Mouse (Mus musculus) limb, embryonic 13.5 days (tissue): Measurements from ENCODE around the gene Golt1b. TPM values are rescaled to one million over a fixed set of nuclear protein-coding genes. Genes with fewer than 3 reads are reported as not detected.
A peak's percentile ranks its signal among the peaks of the same experiment; 100 is the strongest.

ENCODE experiments used
- ATAC-seq: fragments of 200-750 bp; cut with Nextera tagmentation; 2 replicates; pipeline ENCODE4 v1.8.0; 2017; ENCODE audit warnings: low read depth, moderate number of reproducible peaks, moderate TSS enrichment; ENCODE audit not compliant: low FRiP score
- H3K27ac ChIP-seq: fragments of 300-500 bp; sonication (generic); 2 replicates; pipeline ENCODE4 v1.5.1; 2015; ENCODE audit warnings: inconsistent platforms, mild to moderate bottlenecking, moderate library complexity
- H3K27me3 ChIP-seq: fragments of 300-500 bp; sonication (generic); 2 replicates; pipeline ENCODE4 v1.6.1; 2015; ENCODE audit warnings: mild to moderate bottlenecking, inconsistent platforms
- H3K36me3 ChIP-seq: fragments of 300-500 bp; sonication (generic); 2 replicates; pipeline ENCODE4 v1.6.1; 2015; ENCODE audit warnings: inconsistent platforms, mild to moderate bottlenecking, moderate library complexity
- H3K4me1 ChIP-seq: fragments of 300-500 bp; sonication (generic); 2 replicates; pipeline ENCODE4 v1.6.1; 2015; ENCODE audit warnings: inconsistent platforms
- H3K4me2 ChIP-seq: fragments of 300-500 bp; sonication (generic); replicated peaks from 2 replicates; pipeline ENCODE4 v1.6.1; 2015; ENCODE audit warnings: inconsistent platforms, mild to moderate bottlenecking, moderate library complexity
- H3K4me3 ChIP-seq: fragments of 300-500 bp; sonication (generic); 2 replicates; pipeline ENCODE4 v1.5.1; 2015; ENCODE audit warnings: moderate library complexity, mild to moderate bottlenecking, inconsistent platforms
- H3K9ac ChIP-seq: fragments of 300-500 bp; sonication (generic); 2 replicates; pipeline ENCODE4 v1.6.1; 2015; ENCODE audit warnings: mild to moderate bottlenecking, inconsistent platforms
- H3K9me3 ChIP-seq: fragments of 300-500 bp; sonication (generic); 2 replicates; pipeline ENCODE4 v1.6.1; 2016; ENCODE audit warnings: inconsistent platforms
- WGBS: fragments of 180-500 bp; shearing (Covaris S2); methylation state at CpG from one replicate; pipeline ENCODE4 v1.1.7; 2015; 5-methylcytosine and 5-hydroxymethylcytosine counted together
- polyA plus RNA-seq: library from polyadenylated mRNA; unstranded; fragments of >200 nt; fragmentation: Nextera tagmentation; extraction: Ambion mirVana; gene quantifications from 2 replicates; pipeline ENCODE4 v1.2.1, GENCODE M21; 2015

Golt1b gene
- polyA plus RNA-seq, 1 experiment from 2014 or later: 144 TPM

GRCm38 (mm10) chr6:142389101-142389500 is 2.1 kb downstream of the Golt1b start:
- Histone ChIP-seq H3K4me1 (peaks cover 32% of the 10 kb centered on the region), H3K27me3 (no peaks in the 10 kb centered on the region)
- 89% methylated on average over 2 of the region's 2 CpGs for WGBS

GRCm38 (mm10) chr6:142392312-142392711 is 5.3 kb downstream of the Golt1b start:
- 58% methylated on average over 5 of the region's 5 CpGs for WGBS
- Histone ChIP-seq H3K4me1 (peaks cover 26% of the 10 kb centered on the region), H3K36me3 (peaks cover 38% of the 10 kb centered on the region), H3K9ac (no peak overlapping the region), H3K4me3 (no peak overlapping the region), H3K9me3 (no peaks in the 10 kb centered on the region), H3K4me2 (no peak overlapping the region), H3K27me3 (no peaks in the 10 kb centered on the region), H3K27ac (no peak overlapping the region)
- no peak for ATAC-seq

More at GRCm38 (mm10) chr6:142389101-142389500, 2.1 kb downstream of the Golt1b start:
- Histone ChIP-seq H3K9me3 (no peaks in the 10 kb centered on the region), H3K9ac (0 out of 2 replicates have a peak overlapping the region, but pooled peaks have one; percentile 93), H3K4me2 (no peak overlapping the region; the same call in 1 of the 2 replicates), H3K4me3 (no peak overlapping the region), H3K27ac (no peak overlapping the region), H3K36me3 (peaks cover 13% of the 10 kb centered on the region)
- no peak for ATAC-seq

GRCm38 (mm10) chr6:142394669-142395068 is 7.6 kb downstream of the Golt1b start:
- no peak overlapping the region for H3K4me3 ChIP-seq
- peaks cover 9% of the 10 kb centered on the region; the same call in 1 of the 2 replicates for H3K4me1 ChIP-seq
- no peaks in the 10 kb centered on the region for H3K27me3 ChIP-seq
- H3K9me3 ChIP-seq: no peaks in the 10 kb centered on the region
- no peak for ATAC-seq
- 92% methylated on average over 5 of the region's 5 CpGs for WGBS
- H3K36me3 ChIP-seq: peaks cover 38% of the 10 kb centered on the region
- no peak overlapping the region for H3K27ac ChIP-seq
- no peak overlapping the region for H3K9ac ChIP-seq
- H3K4me2 ChIP-seq: no peak overlapping the region

- no peak for ATAC-seq
These were observed 8.7 kb downstream of the Golt1b start for GRCm38 (mm10) chr6:142395756-142396155.

GRCm38 (mm10) chr6:142411140-142411539 is 24.1 kb downstream of the Golt1b start:
- no peak overlapping the region for H3K27ac ChIP-seq
- no peaks in the 10 kb centered on the region for H3K9me3 ChIP-seq
- H3K27me3 ChIP-seq: peaks cover 40% of the 10 kb centered on the region
- H3K36me3 ChIP-seq: no peaks in the 10 kb centered on the region
- WGBS: 37% methylated on average over 1 of the region's 1 CpGs
- no peak overlapping the region for H3K9ac ChIP-seq
- no peak overlapping the region for H3K4me3 ChIP-seq
- no peak for ATAC-seq
- H3K4me1 ChIP-seq: 0 out of 2 replicates have a peak, but pooled peaks cover 5% of the 10 kb centered on the region
- H3K4me2 ChIP-seq: no peak overlapping the region

More at GRCm38 (mm10) chr6:142395756-142396155, 8.7 kb downstream of the Golt1b start:
- no peak overlapping the region for H3K4me3 ChIP-seq
- H3K4me1 ChIP-seq: peaks cover 9% of the 10 kb centered on the region; the same call in 1 of the 2 replicates
- no peak overlapping the region for H3K4me2 ChIP-seq
- no peaks in the 10 kb centered on the region for H3K9me3 ChIP-seq
- peaks cover 47% of the 10 kb centered on the region for H3K36me3 ChIP-seq
- WGBS: 96% methylated on average over 6 of the region's 6 CpGs
- H3K27ac ChIP-seq: no peak overlapping the region
- no peak overlapping the region for H3K9ac ChIP-seq
- H3K27me3 ChIP-seq: no peaks in the 10 kb centered on the region

- 61% methylated on average over 11 of the region's 11 CpGs for WGBS
- Histone ChIP-seq H3K4me2 (peak within 1 kb of the TSS; percentile 61; the same call in 1 of the 2 replicates), H3K4me3 (peak within 1 kb of the TSS; percentile 37; the same call in 1 of the 2 replicates), H3K27me3 (peaks cover 43% of the 10 kb centered on the region), H3K36me3 (no peaks in the 10 kb centered on the region), H3K9me3 (no peaks in the 10 kb centered on the region), H3K27ac (no peak within 1 kb of the TSS), H3K9ac (no peak within 1 kb of the TSS), H3K4me1 (0 out of 2 replicates have a peak, but pooled peaks cover 5% of the 10 kb centered on the region)
- ATAC-seq: no peak
These were observed 26.0 kb downstream of the Golt1b start, which contains the start of gene Spx for GRCm38 (mm10) chr6:142412906-142413491. TSS of gene Spx (plus strand) at chr6:142413441.

GRCm38 (mm10) chr6:142413845-142414244 is 26.8 kb downstream of the Golt1b start:
- Histone ChIP-seq H3K9ac (no peak overlapping the region), H3K27me3 (peaks cover 43% of the 10 kb centered on the region), H3K9me3 (no peaks in the 10 kb centered on the region), H3K4me3 (no peak overlapping the region), H3K4me1 (0 out of 2 replicates have a peak, but pooled peaks cover 5% of the 10 kb centered on the region), H3K36me3 (peaks cover 4% of the 10 kb centered on the region; the same call in 1 of the 2 replicates), H3K27ac (no peak overlapping the region), H3K4me2 (no peak overlapping the region)
- 10% methylated on average over 12 of the region's 12 CpGs for WGBS
- ATAC-seq: no peak

GRCm38 (mm10) chr6:142414597-142414996 is 27.6 kb downstream of the Golt1b start:
- Histone ChIP-seq H3K36me3 (peaks cover 8% of the 10 kb centered on the region; the same call in 1 of the 2 replicates), H3K27me3 (peaks cover 43% of the 10 kb centered on the region), H3K4me2 (peak overlapping the region; percentile 61), H3K4me3 (peak overlapping the region; percentile 37), H3K9ac (peak overlapping the region; percentile 57; the same call in 1 of the 2 replicates), H3K27ac (no peak overlapping the region), H3K4me1 (0 out of 2 replicates have a peak, but pooled peaks cover 5% of the 10 kb centered on the region), H3K9me3 (no peaks in the 10 kb centered on the region)
- WGBS: 3% methylated on average over 24 of the region's 24 CpGs
- ATAC-seq: no peak; the same call in 1 of the 2 replicates

GRCm38 (mm10) chr6:142424976-142425375 is 38.0 kb downstream of the Golt1b start:
- no peak for ATAC-seq
- WGBS: 79% methylated on average over 7 of the region's 7 CpGs
- no peaks in the 10 kb centered on the region for H3K9me3 ChIP-seq
- H3K4me1 ChIP-seq: no peaks in the 10 kb centered on the region
- H3K9ac ChIP-seq: no peak overlapping the region
- H3K27me3 ChIP-seq: no peaks in the 10 kb centered on the region
- H3K27ac ChIP-seq: no peak overlapping the region
- no peak overlapping the region for H3K4me3 ChIP-seq
- no peaks in the 10 kb centered on the region for H3K36me3 ChIP-seq
- H3K4me2 ChIP-seq: no peak overlapping the region

GRCm38 (mm10) chr6:142429072-142429471 is 42.1 kb downstream of the Golt1b start:
- Histone ChIP-seq H3K27me3 (no peaks in the 10 kb centered on the region), H3K9ac (no peak overlapping the region), H3K27ac (no peak overlapping the region), H3K9me3 (no peaks in the 10 kb centered on the region), H3K4me3 (no peak overlapping the region), H3K4me2 (no peak overlapping the region), H3K36me3 (no peaks in the 10 kb centered on the region), H3K4me1 (no peaks in the 10 kb centered on the region)
- ATAC-seq: no peak

- no peak overlapping the region for H3K4me2 ChIP-seq
- ATAC-seq: peak; percentile 49; the same call in 1 of the 2 replicates
- WGBS: 66% methylated on average over 12 of the region's 12 CpGs
These were observed 64.4 kb downstream of the Golt1b start for GRCm38 (mm10) chr6:142451381-142451780.

GRCm38 (mm10) chr6:142453311-142453710 is 66.3 kb downstream of the Golt1b start:
- ATAC-seq: no peak
- WGBS: 81% methylated on average over 2 of the region's 2 CpGs
- H3K27ac ChIP-seq: no peak overlapping the region

More at GRCm38 (mm10) chr6:142451381-142451780, 64.4 kb downstream of the Golt1b start:
- H3K9me3 ChIP-seq: no peaks in the 10 kb centered on the region
- H3K36me3 ChIP-seq: no peaks in the 10 kb centered on the region
- 0 out of 2 replicates have a peak, but pooled peaks cover 2% of the 10 kb centered on the region for H3K4me1 ChIP-seq
- H3K4me3 ChIP-seq: no peak overlapping the region
- H3K27ac ChIP-seq: no peak overlapping the region
- H3K9ac ChIP-seq: no peak overlapping the region
- no peaks in the 10 kb centered on the region for H3K27me3 ChIP-seq

More at GRCm38 (mm10) chr6:142453311-142453710, 66.3 kb downstream of the Golt1b start:
- H3K9me3 ChIP-seq: no peaks in the 10 kb centered on the region
- H3K4me3 ChIP-seq: no peak overlapping the region
- no peaks in the 10 kb centered on the region for H3K36me3 ChIP-seq
- 0 out of 2 replicates have a peak, but pooled peaks cover 2% of the 10 kb centered on the region for H3K4me1 ChIP-seq
- no peak overlapping the region for H3K4me2 ChIP-seq
- H3K27me3 ChIP-seq: no peaks in the 10 kb centered on the region
- H3K9ac ChIP-seq: no peak overlapping the region
